Mouse (Mus musculus) thymus, adult 2 months (tissue): Measurements from ENCODE around the gene Zfp280c. TPM values are rescaled to one million over a fixed set of nuclear protein-coding genes. Genes with fewer than 3 reads are reported as not detected.

Experiments used
- DNase-seq: peaks from one replicate; pipeline ENCODE4 v3.0.0; 2021
- H3K27ac ChIP-seq: fragments of 200-500 bp; 2 replicates; pipeline ENCODE4 v1.5.1; 2012; ENCODE audit warnings: low read length, control low read depth; ENCODE audit not compliant: control insufficient read depth, insufficient read depth
- H3K27me3 ChIP-seq: fragments of 200-500 bp; 2 replicates; pipeline ENCODE4 v1.6.1; 2012; ENCODE audit warnings: mild to moderate bottlenecking, low read length, moderate library complexity, mixed read lengths; ENCODE audit not compliant: control insufficient read depth, insufficient read depth
- H3K36me3 ChIP-seq: fragments of 200-500 bp; 2 replicates; pipeline ENCODE4 v1.6.1; 2012; ENCODE audit warnings: mild to moderate bottlenecking, low read length, moderate library complexity; ENCODE audit not compliant: control insufficient read depth, insufficient read depth
- H3K4me1 ChIP-seq: fragments of 200-500 bp; replicated peaks from 2 replicates; pipeline ENCODE4 v1.6.1; 2012; ENCODE audit warnings: low read length; ENCODE audit not compliant: control insufficient read depth, insufficient read depth
- H3K4me3 ChIP-seq: fragments of 200-500 bp; 2 replicates; pipeline ENCODE4 v1.5.1; 2012; ENCODE audit warnings: mild to moderate bottlenecking, low read length, control low read depth, moderate library complexity; ENCODE audit not compliant: control insufficient read depth, insufficient read depth
- CTCF ChIP-seq: fragments of 200-500 bp; IDR thresholded peaks from 2 replicates; pipeline ENCODE4 v1.5.1; 2012; ENCODE audit warnings: mild to moderate bottlenecking, control low read depth, low read length, moderate library complexity, borderline replicate concordance; ENCODE audit not compliant: control insufficient read depth, poor library complexity, insufficient read depth; ENCODE audit errors: extremely low read depth
- POLR2A ChIP-seq: fragments of 200-500 bp; IDR thresholded peaks from 2 replicates; pipeline ENCODE4 v1.6.1; 2012; ENCODE audit warnings: mild to moderate bottlenecking, low read length, control low read depth, moderate library complexity; ENCODE audit not compliant: control insufficient read depth, poor library complexity, insufficient read depth; ENCODE audit errors: extremely low read depth
- WGBS: fragments of 180-500 bp; shearing (Covaris S2); methylation state at CpG from one replicate; pipeline ENCODE4 v1.1.7; 2018; 5-methylcytosine and 5-hydroxymethylcytosine counted together
- polyA plus RNA-seq: library from polyadenylated mRNA; depleted of rRNA; stranded (reverse); fragments of >200 nt; gene quantifications from 2 replicates; pipeline ENCODE4 v1.2.3, GENCODE M21; 2012; rRNA removed

The Zfp280c gene
- polyA plus RNA-seq, 1 experiment: 11.4 TPM

- H3K27ac ChIP-seq: no peak overlapping the region
- peak overlapping the region; percentile 99 for H3K4me3 ChIP-seq
- no peaks in the 10 kb centered on the region for H3K27me3 ChIP-seq
- no peak for DNase-seq
- no peak for TF ChIP-seq POLR2A
- TF ChIP-seq CTCF: no peak
- 2% methylated on average over 13 of the region's 13 CpGs for WGBS
- H3K4me1 ChIP-seq: 0 out of 2 replicates have a peak, but pooled peaks cover 7% of the 10 kb centered on the region
- no peaks in the 10 kb centered on the region for H3K36me3 ChIP-seq
Observed at GRCm38 (mm10) chrX:48513824-48514223, 80.5 kb downstream of the Zfp280c start.

- no peak for TF ChIP-seq CTCF
- TF ChIP-seq POLR2A: no peak
- WGBS: 1% methylated on average over 44 of the region's 45 CpGs
- H3K4me3 ChIP-seq: peak within 1 kb of the TSS; percentile 99
- no peak within 1 kb of the TSS for H3K27ac ChIP-seq
- no peaks in the 10 kb centered on the region for H3K27me3 ChIP-seq
- peak; percentile 85 for DNase-seq
- no peaks in the 10 kb centered on the region for H3K36me3 ChIP-seq
- 0 out of 2 replicates have a peak, but pooled peaks cover 2% of the 10 kb centered on the region for H3K4me1 ChIP-seq
Observed at GRCm38 (mm10) chrX:48513166-48513807, 81.0 kb downstream of the Zfp280c start, which contains the start of gene Aifm1. Gene Aifm1, minus strand, starts transcription at chrX:48513563.

GRCm38 (mm10) chrX:48493763-48494162 is 100.5 kb downstream of the Zfp280c start:
- no peak for DNase-seq
- Histone ChIP-seq H3K4me1 (peaks cover 3% of the 10 kb centered on the region), H3K27ac (no peak overlapping the region), H3K4me3 (no peak overlapping the region), H3K36me3 (peaks cover 15% of the 10 kb centered on the region), H3K27me3 (no peaks in the 10 kb centered on the region)
- TF ChIP-seq POLR2A (no peak), CTCF (no peak)
- WGBS: 43% methylated on average over 8 of the region's 8 CpGs

Other genes starting within 250 kb of the Zfp280c start
- gene Elf4, start 131.4 kb downstream of the Zfp280c start, polyA plus RNA-seq: 90.5 and 92.3 TPM in 2 replicates
- 11.8 and 12.1 TPM in 2 replicates for gene Aifm1, start 80.9 kb downstream of the Zfp280c start, polyA plus RNA-seq
- 2.0 and 2.5 TPM in 2 replicates for gene Rab33a, start 75.2 kb downstream of the Zfp280c start, polyA plus RNA-seq
- gene Slc25a14, start 28.9 kb upstream of the Zfp280c start, polyA plus RNA-seq: 3.2 and 4.8 TPM in 2 replicates
- 0.07 TPM in 1 of 2 replicates, not detected in the other for gene Gpr119, start 80.0 kb upstream of the Zfp280c start, polyA plus RNA-seq
- 3.2 and 3.4 TPM in 2 replicates for gene Rbmx2, start 100.5 kb upstream of the Zfp280c start, polyA plus RNA-seq